Mouse (Mus musculus): ENCODE measurements around the gene Gzmk. TPM values are rescaled to one million over a fixed set of nuclear protein-coding genes. Genes with fewer than 3 reads are reported as not detected.

The Gzmk gene
- total RNA-seq (2012; rRNA removed), result not detected in 2 replicates
- total RNA-seq (2014; rRNA removed), result not detected in 2 replicates
- polyA plus RNA-seq (2012; ENCODE audit: insufficient read length, low read depth), result not detected in 2 replicates

DNA sequence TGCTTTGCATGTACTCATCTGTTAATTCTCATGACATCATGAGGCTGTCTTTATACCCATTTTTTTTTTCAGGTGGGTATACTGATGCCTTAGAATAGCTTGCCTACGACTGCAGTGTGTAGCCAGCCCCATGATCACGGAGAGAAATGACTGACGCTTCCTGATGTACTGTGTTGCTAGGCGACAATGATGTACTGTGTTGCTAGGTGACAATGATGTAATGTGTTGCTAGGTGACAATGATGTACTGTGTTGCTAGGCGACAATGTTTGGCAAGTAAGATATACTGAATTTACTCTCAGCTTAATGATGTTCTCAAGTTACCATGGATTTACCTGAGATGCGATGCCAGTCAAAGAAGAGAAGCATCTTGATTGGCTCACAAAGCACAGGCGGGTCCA is at the start of gene Gzmk:
Gene Gzmk, minus strand, starts transcription at position 98 of the 400 bp plus-strand sequence.
- no peaks in the 10 kb centered on the region for H3K79me2 ChIP-seq (replicated peaks; ENCODE audit: control insufficient read depth, extremely low read depth, insufficient read depth, poor library complexity, severe bottlenecking)
- H3K4me1 ChIP-seq (ENCODE audit: control insufficient read depth in 1 of 2, insufficient read depth in 2 of 2), result no peaks in the 10 kb centered on the region
- no peak for TF ChIP-seq KAT2A (IDR thresholded peaks at IDR 0.05; ENCODE audit: insufficient replicate concordance, low read length)
- peak; percentile 71 for TF ChIP-seq MXI1 (IDR thresholded peaks at IDR 0.05; ENCODE audit: low read depth, low read length)
- TF ChIP-seq ZNF384 (IDR thresholded peaks at IDR 0.05; ENCODE audit: low read depth, low read length), result no peak
- no peaks in the 10 kb centered on the region for H3K36me3 ChIP-seq (replicated peaks in 1 of 2; ENCODE audit: control insufficient read depth in 1 of 2, insufficient read depth in 1 of 2, low read length in 1 of 2)
- in situ Hi-C loops (cut with MboI; ENCODE audit: low pct_ligation_motif_present, low pct_unique_long_range_greater_than_20kb, low sequenced_read_pairs) (no loop called here), dilution Hi-C loops (cut with MboI; ENCODE audit: extremely low pct_ligation_motif_present, extremely low pct_unique_long_range_greater_than_20kb, low sequenced_read_pairs) (no loop called here)
- H3K9ac ChIP-seq (ENCODE audit: insufficient read depth, low read depth), result no peak within 1 kb of the TSS
- no peaks in the 10 kb centered on the region for H3K27me3 ChIP-seq (replicated peaks)
- H3K27ac ChIP-seq (ENCODE audit: insufficient read depth, low read depth), result no peak within 1 kb of the TSS
- DNase-seq (ENCODE audit: extremely low read depth), result peak; percentile 12
- no peak within 1 kb of the TSS for H3K4me3 ChIP-seq (replicated peaks in 1 of 3; ENCODE audit: low read depth in 2 of 3, low read length in 2 of 3, poor library complexity in 1 of 3)
- H3K9me3 ChIP-seq (replicated peaks; ENCODE audit: low read length), result no peaks in the 10 kb centered on the region
- no peak within 1 kb of the TSS for H3K4me2 ChIP-seq (ENCODE audit: insufficient read depth, low read depth, poor library complexity, severe bottlenecking)

DNA sequence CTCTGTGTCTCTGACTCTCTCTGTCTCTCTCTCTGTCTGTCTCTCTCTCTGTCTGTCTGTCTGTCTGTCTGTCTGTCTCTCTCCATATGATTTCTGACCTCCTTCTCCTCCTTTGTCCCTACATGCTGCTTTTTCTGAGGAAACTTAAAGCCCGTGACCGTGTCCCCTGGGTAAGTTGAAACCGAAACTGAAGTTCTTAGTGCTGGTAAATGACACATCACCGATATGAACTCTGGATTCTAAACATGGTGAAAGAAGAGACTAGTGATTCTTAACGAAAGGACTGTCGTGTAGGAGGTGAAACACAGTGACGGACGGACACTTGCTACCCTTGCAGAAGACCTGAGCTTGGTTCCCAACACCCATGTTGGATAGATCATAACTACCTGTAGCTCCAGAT is 45.5 kb upstream of the Gzmk start:
- Histone ChIP-seq H3K27ac (ENCODE audit: insufficient read depth, low read depth) (no peak overlapping the region), H3K9ac (ENCODE audit: insufficient read depth, low read depth) (peak overlapping the region; percentile 18; the same call in 1 of the 2 replicates), H3K9me3 (replicated peaks; ENCODE audit: low read length) (no peaks in the 10 kb centered on the region), H3K4me3 (replicated peaks in 1 of 3; ENCODE audit: low read depth in 2 of 3, low read length in 2 of 3, poor library complexity in 1 of 3) (no peak overlapping the region), H3K27me3 (replicated peaks) (no peaks in the 10 kb centered on the region), H3K79me2 (replicated peaks; ENCODE audit: control insufficient read depth, extremely low read depth, insufficient read depth, poor library complexity, severe bottlenecking) (no peaks in the 10 kb centered on the region), H3K4me2 (ENCODE audit: insufficient read depth, low read depth, poor library complexity, severe bottlenecking) (peak overlapping the region; percentile 89), H3K4me1 (ENCODE audit: control insufficient read depth in 1 of 2, insufficient read depth in 2 of 2) (peaks cover 0 to 10% of the 10 kb centered on the region in 2 experiments; a peak in 2 of 4 replicates), H3K36me3 (replicated peaks in 1 of 2; ENCODE audit: control insufficient read depth in 1 of 2, insufficient read depth in 1 of 2, low read length in 1 of 2) (no peaks in the 10 kb centered on the region)
- dilution Hi-C loops (cut with MboI; ENCODE audit: extremely low pct_ligation_motif_present, extremely low pct_unique_long_range_greater_than_20kb, low sequenced_read_pairs), result no loop called here
- in situ Hi-C loops (cut with MboI; ENCODE audit: low pct_ligation_motif_present, low pct_unique_long_range_greater_than_20kb, low sequenced_read_pairs), result no loop called here
- DNase-seq (ENCODE audit: extremely low read depth), result peak; percentile 28
- TF ChIP-seq USF2 (conservative IDR thresholded peaks at IDR 0.05; ENCODE audit: low read depth, low read length) (no peak), BHLHE40 (IDR thresholded peaks at IDR 0.05; ENCODE audit: low read depth, low read length) (peak; percentile 30; the same call in 1 of the 2 replicates), POLR2AphosphoS2 (IDR thresholded peaks at IDR 0.05; ENCODE audit: low read depth, low read length) (no peak), NRF1 (IDR thresholded peaks at IDR 0.05; ENCODE audit: low read depth, low read length) (no peak), IRF4 (IDR thresholded peaks at IDR 0.05; ENCODE audit: low read depth, low read length) (peak; percentile 35; the same call in 1 of the 2 replicates)

DNA sequence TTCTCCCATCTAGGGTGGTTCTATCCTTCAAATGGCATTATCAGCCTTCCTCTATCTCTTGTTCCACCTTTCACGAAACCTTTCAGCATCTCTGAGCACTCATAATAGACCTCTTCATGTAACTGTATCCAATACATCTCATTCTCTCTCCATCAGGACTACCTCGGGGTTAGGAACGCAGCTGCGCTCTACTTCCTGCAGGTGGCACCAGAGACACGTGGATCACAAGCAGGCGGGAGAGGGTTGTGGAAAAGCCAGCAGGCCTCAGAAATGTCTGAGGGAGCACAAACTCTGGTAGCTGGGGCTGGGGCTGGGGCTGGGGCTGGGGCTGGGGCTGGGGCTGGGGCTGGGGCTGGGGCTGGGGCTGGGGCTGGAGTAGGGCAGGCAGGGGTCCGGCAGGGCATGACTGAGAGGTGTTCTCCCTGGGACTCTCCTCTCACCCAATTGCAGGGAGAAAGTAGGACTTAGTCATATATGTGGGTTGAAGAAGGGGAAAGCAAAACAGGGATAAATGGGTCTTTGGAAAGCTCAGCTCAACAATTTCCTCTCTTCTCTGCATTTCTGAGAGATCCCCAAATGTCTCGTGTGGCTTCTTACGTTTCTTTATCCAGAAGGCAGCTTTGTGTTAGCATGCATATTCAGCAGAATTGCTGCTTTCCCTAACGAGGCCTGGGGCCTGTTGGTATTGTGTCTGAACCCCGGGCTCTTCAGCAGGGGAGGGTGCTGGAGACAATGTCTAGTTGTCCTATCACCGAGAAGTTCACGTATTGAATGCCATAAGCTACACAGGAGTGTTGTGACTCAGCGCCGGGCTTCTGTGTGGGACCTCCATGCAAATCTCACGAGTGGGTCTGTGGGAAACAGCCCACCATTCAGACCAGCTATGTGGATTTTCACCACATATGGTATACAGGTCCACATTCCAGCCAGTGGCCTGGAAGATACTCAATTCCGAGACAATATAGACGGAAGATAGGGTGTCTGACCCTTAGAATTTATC is 44.4 kb upstream of the Gzmk start:
- dilution Hi-C loops (cut with MboI; ENCODE audit: extremely low pct_ligation_motif_present, extremely low pct_unique_long_range_greater_than_20kb, low sequenced_read_pairs) (no loop called here), in situ Hi-C loops (cut with MboI; ENCODE audit: low pct_ligation_motif_present, low pct_unique_long_range_greater_than_20kb, low sequenced_read_pairs) (loop anchor here (10.0 kb wide), 1 partner anchor 225 kb away; the partner anchor contains the start of gene Gpx8)
- Histone ChIP-seq H3K9me3 (replicated peaks; ENCODE audit: low read length) (no peaks in the 10 kb centered on the region), H3K4me3 (replicated peaks in 1 of 3; ENCODE audit: low read depth in 2 of 3, low read length in 2 of 3, poor library complexity in 1 of 3) (no peak overlapping the region), H3K36me3 (replicated peaks in 1 of 2; ENCODE audit: control insufficient read depth in 1 of 2, insufficient read depth in 1 of 2, low read length in 1 of 2) (no peaks in the 10 kb centered on the region), H3K27me3 (replicated peaks) (no peaks in the 10 kb centered on the region), H3K4me2 (ENCODE audit: insufficient read depth, low read depth, poor library complexity, severe bottlenecking) (no peak overlapping the region), H3K4me1 (ENCODE audit: control insufficient read depth in 1 of 2, insufficient read depth in 2 of 2) (peaks cover 0 to 10% of the 10 kb centered on the region in 2 experiments; a peak in 2 of 4 replicates), H3K9ac (ENCODE audit: insufficient read depth, low read depth) (no peak overlapping the region), H3K79me2 (replicated peaks; ENCODE audit: control insufficient read depth, extremely low read depth, insufficient read depth, poor library complexity, severe bottlenecking) (no peaks in the 10 kb centered on the region), H3K27ac (ENCODE audit: insufficient read depth, low read depth) (no peak overlapping the region)
- DNase-seq (ENCODE audit: extremely low read depth), result peak; percentile 80
- peak; percentile 59 to 90 for TF ChIP-seq CTCF (conservative IDR thresholded peaks at IDR 0.05 in 1 of 2, IDR thresholded peaks at IDR 0.05 in 1 of 2; ENCODE audit: low read depth in 2 of 2, low read length in 2 of 2)
- peak; percentile 82 for TF ChIP-seq SMC3 (IDR thresholded peaks at IDR 0.05; ENCODE audit: low read depth, low read length)
- peak; percentile 83 for TF ChIP-seq MAX (IDR thresholded peaks at IDR 0.05; ENCODE audit: low read length)
- TF ChIP-seq ELF1 (IDR thresholded peaks at IDR 0.05; ENCODE audit: low read depth, low read length), result no peak
- TF ChIP-seq ZC3H11A (IDR thresholded peaks at IDR 0.05; ENCODE audit: low read depth, low read length), result 0 out of 2 replicates have a peak, but pooled peaks have one; percentile 16
- no peak for TF ChIP-seq ZMIZ1 (IDR thresholded peaks at IDR 0.05; ENCODE audit: low read depth, low read length)
- no peak for TF ChIP-seq ZKSCAN1 (IDR thresholded peaks at IDR 0.05; ENCODE audit: borderline replicate concordance, low read depth, low read length)
- TF ChIP-seq BHLHE40 (IDR thresholded peaks at IDR 0.05; ENCODE audit: low read depth, low read length), result no peak
- peak; percentile 88 for TF ChIP-seq RAD21 (IDR thresholded peaks at IDR 0.05; ENCODE audit: low read depth, low read length)
- TF ChIP-seq JUND (conservative IDR thresholded peaks at IDR 0.05; ENCODE audit: low read depth, low read length), result no peak
- TF ChIP-seq MAFK (IDR thresholded peaks at IDR 0.05; ENCODE audit: insufficient replicate concordance, low read length), result peak; percentile 49; the same call in 1 of the 2 replicates
- TF ChIP-seq MYC (IDR thresholded peaks at IDR 0.05; ENCODE audit: low read depth, low read length), result peak; percentile 31; the same call in 1 of the 2 replicates

Measured in CH12.LX (cell line).